Mouse (Mus musculus) embryonic fibroblast, embryonic 13.5 days (primary cell): ENCODE measurements around the gene Nle1.

Experiments used
- CTCF ChIP-seq: IDR thresholded peaks from 2 replicates; pipeline ENCODE4 v1.5.1; 2011; ENCODE audit warnings: mild to moderate bottlenecking, control low read depth, low read length, moderate library complexity, borderline replicate concordance; ENCODE audit not compliant: insufficient read depth
- POLR2A ChIP-seq: IDR thresholded peaks from 2 replicates; pipeline ENCODE4 v1.6.1; 2011; ENCODE audit warnings: low read depth, mild to moderate bottlenecking, control low read depth, low read length, moderate library complexity

DNA sequence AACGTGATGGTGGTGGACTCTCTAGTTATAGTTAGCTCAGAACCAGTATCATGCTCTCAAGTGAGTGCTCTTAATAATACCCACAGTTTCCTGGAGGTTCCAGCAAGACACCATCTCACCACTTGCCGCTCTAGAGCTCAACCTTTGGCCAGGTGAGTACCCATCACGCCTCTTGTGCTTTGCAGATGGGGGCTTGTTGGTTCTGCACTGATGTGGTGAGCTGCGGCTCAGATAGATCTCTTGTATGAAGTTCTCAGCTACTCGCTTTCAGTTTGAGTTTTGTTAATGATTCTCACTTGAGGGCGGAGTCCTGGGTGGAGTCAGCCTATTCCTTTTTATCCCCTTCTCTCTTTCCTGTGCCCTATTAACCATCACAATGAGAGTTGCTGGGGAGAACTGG, 46.4 kb upstream of the Nle1 start:
- no peak for TF ChIP-seq CTCF
- TF ChIP-seq POLR2A: no peak
